Mouse (Mus musculus): ENCODE results near the gene Krt88. TPM values are rescaled to one million over a fixed set of nuclear protein-coding genes. Genes with fewer than 3 reads are reported as not detected.

Gene Krt88
- total RNA-seq, 1 experiment from 2014 or later, result not detected

DNA sequence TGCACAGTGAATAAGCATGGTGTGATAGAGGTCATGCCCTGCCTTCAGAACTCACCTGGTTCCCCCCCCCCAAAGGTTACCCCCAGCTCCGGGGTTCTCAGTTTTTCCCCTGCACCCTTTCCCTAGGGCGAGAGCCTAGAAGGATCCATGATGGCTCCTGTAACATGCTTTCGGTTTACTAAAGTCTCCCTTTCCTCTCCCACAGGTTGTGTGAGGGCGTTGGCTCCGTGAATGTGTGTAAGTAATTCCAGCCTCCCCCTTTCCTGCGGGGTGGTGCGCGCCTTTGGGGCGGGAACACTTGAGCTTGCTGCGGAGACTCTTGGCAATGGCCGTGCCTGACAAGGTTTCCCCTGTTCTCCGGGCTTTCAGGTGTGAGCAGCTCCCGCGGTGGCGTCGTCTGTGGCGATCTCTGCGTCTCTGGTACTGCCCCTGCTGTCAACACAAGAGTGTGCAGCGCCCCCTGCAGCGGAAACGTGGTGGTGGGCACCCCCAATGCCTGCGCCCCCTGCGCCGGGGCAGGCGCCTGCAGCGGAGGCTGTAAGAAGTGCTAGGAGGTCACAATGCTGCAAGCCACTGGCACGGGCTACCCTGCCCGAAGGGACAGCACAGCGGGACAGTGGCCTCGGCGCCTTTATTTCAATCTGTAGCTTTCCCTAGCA is 31.6 kb downstream of the Krt88 start:
- peak; percentile 74 for DNase-seq

DNA sequence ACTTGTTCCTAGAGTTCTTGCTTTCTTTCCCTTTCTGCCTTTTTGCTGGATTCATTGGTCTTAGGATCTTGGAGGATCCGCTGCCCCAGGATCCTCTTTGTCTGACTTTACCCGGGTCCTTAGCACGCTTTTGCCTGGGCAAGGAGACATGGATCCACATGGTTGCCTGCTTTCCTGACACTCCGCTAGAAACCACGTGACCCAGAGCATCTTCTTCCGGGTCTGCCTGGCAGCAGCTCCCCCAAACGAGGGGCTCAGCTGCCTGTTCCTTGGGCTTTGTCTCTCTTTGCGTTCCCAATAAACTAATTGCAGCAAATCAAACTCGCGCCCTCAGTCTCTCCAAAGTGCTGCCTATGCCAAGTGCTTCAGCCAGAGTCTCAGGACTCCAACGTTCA is 32.1 kb downstream of the Krt88 start:
- DNase-seq, result no peak

DNA sequence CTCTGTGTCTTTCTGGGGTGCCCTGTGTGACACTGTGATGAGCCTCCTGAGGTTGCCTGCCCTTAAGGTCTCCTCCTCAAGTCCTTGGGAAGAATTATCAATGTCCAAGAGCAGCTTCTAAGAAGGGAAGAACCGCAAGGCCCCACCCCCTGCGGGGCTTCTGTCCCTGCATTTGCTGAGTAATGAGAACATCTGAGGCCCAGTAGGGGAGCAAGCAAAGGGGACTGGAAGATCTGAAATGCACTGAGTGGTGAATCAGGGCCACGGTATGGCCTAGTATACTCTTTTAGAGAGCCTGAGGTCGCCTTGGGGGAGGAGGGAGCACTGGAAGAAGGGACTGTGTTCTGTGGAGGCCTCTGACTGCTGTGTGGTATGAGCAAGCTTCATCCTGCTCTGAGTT is 34.5 kb downstream of the Krt88 start:
- no peak for DNase-seq

DNA sequence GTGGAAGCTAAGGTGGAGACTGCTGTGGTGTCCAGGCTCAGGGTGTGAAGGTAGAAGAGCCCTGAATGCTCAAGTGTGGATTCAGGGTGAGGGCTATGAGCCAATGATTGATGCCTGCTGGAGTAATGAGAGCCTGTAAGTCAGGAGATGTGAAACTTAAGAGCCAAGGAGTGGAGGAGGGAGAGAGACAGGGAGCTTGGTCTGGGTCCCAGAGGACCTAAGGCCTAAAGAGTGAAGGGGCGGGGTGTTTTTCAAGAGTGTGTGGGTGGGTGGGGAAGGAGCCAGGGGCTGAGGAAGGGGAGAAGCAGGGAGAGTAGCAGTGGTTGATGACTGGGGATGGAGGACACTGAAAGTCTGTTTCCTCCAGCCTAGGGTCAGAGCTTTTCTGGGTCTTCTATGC is 36.1 kb downstream of the Krt88 start:
- DNase-seq, result no peak

DNA sequence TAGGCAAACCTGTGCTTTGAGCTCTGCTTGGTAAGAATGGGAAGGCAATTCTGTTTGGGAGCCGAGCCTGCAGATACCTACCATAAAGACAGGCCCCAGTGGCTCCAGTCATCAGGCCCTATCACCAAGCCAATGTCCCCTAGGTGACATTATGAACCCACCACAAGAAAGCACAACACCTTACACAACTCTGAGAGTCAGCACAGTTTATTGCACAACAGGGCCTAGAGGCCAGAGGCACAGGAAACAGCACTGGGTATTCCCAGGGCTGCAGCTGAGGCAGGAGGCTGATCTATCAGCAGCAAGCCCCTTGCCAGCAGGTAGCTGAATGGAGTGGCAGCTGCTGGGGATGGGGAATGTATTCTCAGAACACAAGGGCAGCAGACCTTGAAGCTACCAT is 37.4 kb downstream of the Krt88 start:
- DNase-seq, result no peak

DNA sequence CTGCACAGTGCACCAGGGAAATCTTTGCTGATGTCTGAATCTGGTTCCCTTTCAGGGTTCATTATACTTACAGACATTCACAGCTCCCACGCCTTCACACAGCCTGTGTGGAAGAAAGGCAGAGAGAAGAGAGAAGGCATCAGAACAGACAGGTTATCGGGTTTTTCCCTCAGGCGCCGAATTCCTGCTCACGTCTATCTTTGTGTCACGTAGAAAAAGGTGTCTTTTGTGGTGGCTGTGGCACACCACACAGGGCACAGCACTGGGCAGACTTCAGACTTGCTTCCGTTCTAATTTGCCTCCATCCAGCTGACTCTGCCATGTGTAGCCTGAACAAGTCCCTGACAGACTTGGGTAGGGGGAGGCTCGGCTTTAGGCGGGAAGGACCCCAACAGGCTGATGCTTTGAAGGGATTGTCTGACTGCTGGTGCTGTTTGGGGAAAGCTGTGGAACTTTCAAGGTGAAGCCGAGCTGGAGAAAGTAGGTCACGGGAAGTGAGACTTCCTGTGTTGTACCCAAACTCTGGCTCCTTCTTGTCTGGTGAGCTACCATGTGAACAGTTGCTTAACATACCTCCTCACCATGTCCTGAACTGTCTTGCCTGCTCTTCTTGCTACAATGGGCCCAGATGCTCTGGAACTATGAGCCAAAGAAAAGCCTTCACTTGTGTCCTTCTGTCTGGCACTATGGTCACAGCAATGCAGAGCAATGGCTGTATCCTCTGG is 38.5 kb downstream of the Krt88 start:
- DNase-seq, result no peak

DNA sequence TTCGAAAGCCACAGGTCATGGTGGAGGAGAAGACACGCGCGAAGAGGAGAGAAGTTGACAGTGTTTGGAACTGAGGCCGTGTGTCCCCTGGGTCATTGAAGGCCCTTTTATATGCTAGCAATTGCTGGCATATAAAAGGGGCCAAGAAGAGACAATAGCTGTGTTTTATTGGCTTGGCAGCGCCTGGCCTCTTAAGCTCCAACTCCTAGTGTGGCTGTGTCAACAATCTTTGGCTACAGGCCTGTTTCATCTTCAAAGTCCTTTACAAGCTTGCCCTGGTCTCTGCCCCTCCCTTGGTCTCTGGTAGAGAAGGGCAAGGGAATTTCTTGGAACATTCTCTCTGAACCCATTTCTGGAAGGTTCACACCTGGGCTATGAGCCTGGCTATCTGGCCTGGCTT is 43.9 kb downstream of the Krt88 start, which contains the start of gene Krt83:
Gene Krt83, minus strand, starts transcription at position 82 of the 400 bp plus-strand sequence.
- no peak for DNase-seq

DNA sequence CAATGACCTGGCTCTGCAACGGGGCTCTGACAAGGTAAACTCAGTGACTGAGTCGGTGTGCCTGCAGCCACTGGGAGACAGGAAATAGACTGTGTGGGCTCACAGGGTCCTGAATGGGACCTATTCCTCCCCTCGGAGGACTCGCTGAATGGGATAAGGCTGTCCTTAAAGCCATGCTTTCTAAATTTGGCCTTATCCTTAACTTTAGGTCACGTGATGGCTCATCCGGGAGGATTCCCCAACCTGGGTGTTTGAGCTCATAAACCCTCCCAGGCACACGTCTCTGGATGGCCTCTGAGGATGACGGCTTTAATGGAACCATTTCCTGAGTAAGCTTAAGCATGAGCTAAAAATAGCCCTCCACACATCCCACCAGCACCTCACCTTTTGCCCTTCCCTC is 45.2 kb downstream of the Krt88 start:
- DNase-seq, result no peak

DNA sequence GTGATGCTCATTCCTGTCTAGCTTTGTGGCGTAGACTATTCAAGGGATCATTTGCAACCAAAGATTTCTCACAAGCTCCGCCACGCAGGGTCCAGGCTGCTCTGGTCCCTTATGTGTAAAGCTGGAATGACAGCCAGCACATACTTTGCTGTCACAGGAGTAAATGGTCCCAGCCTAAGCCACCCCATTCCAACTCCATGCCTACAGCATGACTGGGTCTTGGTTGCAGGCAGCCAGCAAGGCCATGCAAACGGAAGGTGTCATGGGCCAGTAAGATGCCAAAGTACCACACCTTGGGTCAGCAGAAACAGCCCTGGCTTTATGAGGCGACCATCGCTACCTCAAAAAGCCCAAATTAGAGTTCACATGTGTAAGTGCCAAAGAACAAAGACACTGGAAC is 46.2 kb downstream of the Krt88 start:
- DNase-seq, result no peak

DNA sequence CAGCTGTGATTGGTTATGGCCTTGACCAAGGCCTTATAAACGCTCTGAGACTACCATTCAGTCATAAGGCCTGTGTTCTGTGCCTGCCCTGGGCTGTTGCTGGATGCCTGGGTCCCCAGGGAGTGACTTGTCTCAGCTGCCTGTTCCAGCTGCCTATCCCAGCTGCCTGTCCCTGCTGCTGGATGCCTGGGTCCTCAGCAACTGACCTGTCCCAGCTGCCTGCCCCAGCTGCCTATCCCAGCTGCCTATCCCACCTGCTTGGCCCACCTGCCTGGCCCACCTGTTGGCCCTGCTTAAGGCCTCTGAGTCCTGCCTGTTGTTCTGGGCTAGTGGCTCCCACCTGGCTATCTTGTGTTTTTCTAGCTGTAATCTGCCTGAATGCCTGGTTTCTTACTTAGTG is 46.7 kb downstream of the Krt88 start:
- DNase-seq, result no peak

DNA sequence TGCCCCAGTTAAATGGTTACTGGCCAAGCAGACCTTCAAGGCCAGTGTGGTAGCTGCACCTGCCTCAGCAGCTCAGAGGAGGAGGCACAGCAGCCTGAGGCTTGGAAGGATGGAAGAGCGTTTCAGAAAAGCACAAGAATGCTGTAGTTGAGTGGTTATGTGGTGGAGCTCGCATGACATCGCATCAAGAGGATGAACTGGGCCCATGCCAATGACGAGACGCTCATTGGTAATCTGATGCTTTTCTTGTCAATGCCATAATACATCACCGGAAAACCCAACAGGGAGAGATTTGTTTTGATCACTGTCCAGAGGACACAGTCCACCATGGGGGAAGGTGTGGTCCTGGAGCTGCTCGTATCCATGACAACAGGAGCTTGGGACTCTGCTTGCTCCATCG is 47.7 kb downstream of the Krt88 start:
- no peak for DNase-seq

DNA sequence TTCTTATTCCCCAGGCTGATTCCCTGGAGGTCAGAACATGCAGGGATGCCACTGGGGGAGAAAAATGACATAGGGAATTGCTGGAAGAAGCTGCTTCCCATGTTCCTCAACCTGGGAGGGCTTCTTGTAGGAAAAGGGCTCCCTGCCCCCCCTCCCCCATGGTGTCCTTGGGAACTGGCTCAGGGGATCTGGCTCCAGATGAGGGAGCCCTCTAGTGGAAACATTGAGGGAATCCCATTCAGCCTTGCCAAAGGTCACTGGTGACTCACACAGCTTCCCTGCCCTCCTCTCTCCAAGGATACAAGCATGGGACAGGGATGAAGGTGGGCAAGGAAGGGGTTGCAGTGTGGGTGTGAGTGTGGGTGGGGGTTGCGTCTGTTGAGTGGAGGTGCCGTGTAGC is 49.6 kb downstream of the Krt88 start:
- peak; percentile 82 for DNase-seq

Other genes starting within 250 kb of the Krt88 start
- gene Grasp, start 223.6 kb upstream of the Krt88 start, total RNA-seq (2021), result 20.7 and 29.7 TPM in 2 replicates
- 357 and 680 TPM in 2 replicates for gene Nr4a1, start 193.5 kb upstream of the Krt88 start, total RNA-seq (2021)
- 64.4 and 97.1 TPM in 2 replicates for gene Atg101, start 163.5 kb upstream of the Krt88 start, total RNA-seq (2021)
- 2.1 and 2.4 TPM in 2 replicates for gene 6030408B16Rik, start 154.5 kb upstream of the Krt88 start, total RNA-seq (2021)
- 0.74 and 1.1 TPM in 2 replicates for gene Krt80, start 77.6 kb upstream of the Krt88 start, total RNA-seq (2021)
- 1.4 and 2.3 TPM in 2 replicates for gene Krt7, start 36.7 kb upstream of the Krt88 start, total RNA-seq (2021)
- not detected in 2 replicates for gene Krt87, start 8.9 kb upstream of the Krt88 start, total RNA-seq (2021)
- gene Krt81, start 16.0 kb downstream of the Krt88 start, total RNA-seq (2021), result not detected in 2 replicates
- gene Krt86, start 25.7 kb downstream of the Krt88 start, total RNA-seq (2021), result not detected in 2 replicates
- not detected in 2 replicates for gene Krt83, start 43.8 kb downstream of the Krt88 start, total RNA-seq (2021)
- gene Gm49425, start 69.5 kb downstream of the Krt88 start, total RNA-seq (2021), result not detected in 2 replicates
- not detected in 2 replicates for gene Krt84, start 85.1 kb downstream of the Krt88 start, total RNA-seq (2021)
- gene Krt82, start 102.9 kb downstream of the Krt88 start, total RNA-seq (2021), result not detected in 2 replicates
- gene Krt90, start 115.2 kb downstream of the Krt88 start, total RNA-seq (2021), result not detected in 2 replicates
- gene Krt75, start 126.2 kb downstream of the Krt88 start, total RNA-seq (2021), result not detected in 2 replicates
- gene Gm5414, start 180.4 kb downstream of the Krt88 start, total RNA-seq (2021), result not detected in 2 replicates
- gene Gm5478, start 199.6 kb downstream of the Krt88 start, total RNA-seq (2021), result not detected in 2 replicates
- not detected in 2 replicates for gene Krt6b, start 232.5 kb downstream of the Krt88 start, total RNA-seq (2021)
- gene Krt6a, start 246.6 kb downstream of the Krt88 start, total RNA-seq (2021), result not detected in 2 replicates